Mouse (Mus musculus) megakaryocyte-erythroid progenitor cell, adult 5-6 weeks (primary cell): Measurements from ENCODE around the gene Mospd2. TPM values are rescaled to one million over a fixed set of nuclear protein-coding genes. Genes with fewer than 3 reads are reported as not detected.

Source experiments
- ATAC-seq: replicated peaks from 2 replicates; pipeline ENCODE4 v1.8.0; 2016; ENCODE audit warnings: mild to moderate bottlenecking, inconsistent platforms; ENCODE audit not compliant: severe bottlenecking, poor library complexity, low FRiP score, low TSS enrichment
- total RNA-seq, 2 experiments: library from RNA; stranded (forward) in 1 of 2; stranded (reverse) in 1 of 2; fragments of 200-1000, 215-1000 nt in 1 of 2; fragments of >200 nt in 1 of 2; fragmentation: Nextera tagmentation in 1 of 2; gene quantifications; 2 replicates each; pipeline ENCODE4 v1.2.3; 2014 to 2017

The Mospd2 gene
- total RNA-seq (2014; fragmentation: Nextera tagmentation) (5.2 and 9.3 TPM in 2 replicates), total RNA-seq (2017) (13.5 and 19.5 TPM in 2 replicates)

DNA sequence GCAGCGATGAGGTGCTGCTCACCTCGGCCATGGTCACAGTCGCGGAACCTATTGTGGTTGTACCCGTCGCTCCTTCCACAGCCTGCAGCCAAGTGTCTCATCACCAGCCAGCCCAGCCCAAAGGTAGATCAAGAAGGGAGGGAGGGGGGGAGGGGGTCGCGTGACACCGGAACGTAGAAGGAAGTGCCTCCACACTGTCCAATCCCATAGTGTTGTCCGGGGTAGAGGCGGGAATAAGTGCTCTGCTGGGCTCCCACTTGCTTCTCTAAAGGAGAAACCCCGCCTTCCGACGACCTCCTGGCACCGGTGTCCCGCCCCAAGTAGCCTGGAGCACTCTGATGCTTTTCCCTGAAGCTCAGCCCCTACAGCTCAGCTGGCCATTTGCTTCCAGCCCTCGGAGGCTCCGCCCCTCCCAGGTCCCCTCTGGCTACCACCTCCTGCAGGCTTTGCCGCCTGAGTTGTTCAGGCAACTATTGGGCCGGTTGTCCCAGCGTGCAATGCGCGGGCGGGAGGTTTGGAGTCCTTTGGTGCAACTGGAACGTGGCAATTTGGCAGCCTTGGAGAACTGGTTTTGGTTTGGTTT is at the start of gene Mospd2, which contains the start of gene Fancb:
TSS of gene Mospd2 (minus strand) at position 183 of the 583 bp plus-strand sequence.
TSS of gene Fancb (plus strand) at position 400 of the 583 bp plus-strand sequence.
- peak; percentile 99 for ATAC-seq

DNA sequence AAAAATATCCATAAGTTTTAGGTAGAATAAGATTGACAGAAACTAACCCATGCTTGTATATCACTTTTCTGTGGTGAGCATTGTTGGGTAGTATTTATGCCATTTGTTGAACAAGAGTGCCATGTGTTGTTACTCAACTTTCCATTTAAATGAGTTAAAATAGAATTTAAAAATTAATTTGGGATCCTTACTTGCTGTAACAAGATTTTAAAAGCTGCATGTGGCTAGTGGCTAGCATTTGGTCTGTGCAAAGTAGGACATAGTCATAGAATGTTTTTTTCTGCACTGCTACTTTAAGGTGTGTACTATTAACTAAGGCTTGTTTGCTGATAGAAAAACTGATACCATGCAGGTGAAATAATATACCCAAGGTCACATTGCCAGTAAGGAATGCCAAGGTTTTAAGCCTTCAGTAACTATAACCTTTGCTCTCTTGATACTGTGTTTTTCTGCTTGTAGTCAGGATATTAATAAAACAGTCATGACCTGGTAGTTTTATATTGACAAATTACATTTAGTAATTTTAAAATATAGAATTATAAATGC is 24.7 kb upstream of the Mospd2 start, which contains the start of gene Gm17604:
TSS of gene Gm17604 (minus strand) at position 51 of the 546 bp plus-strand sequence.
- no peak for ATAC-seq

DNA sequence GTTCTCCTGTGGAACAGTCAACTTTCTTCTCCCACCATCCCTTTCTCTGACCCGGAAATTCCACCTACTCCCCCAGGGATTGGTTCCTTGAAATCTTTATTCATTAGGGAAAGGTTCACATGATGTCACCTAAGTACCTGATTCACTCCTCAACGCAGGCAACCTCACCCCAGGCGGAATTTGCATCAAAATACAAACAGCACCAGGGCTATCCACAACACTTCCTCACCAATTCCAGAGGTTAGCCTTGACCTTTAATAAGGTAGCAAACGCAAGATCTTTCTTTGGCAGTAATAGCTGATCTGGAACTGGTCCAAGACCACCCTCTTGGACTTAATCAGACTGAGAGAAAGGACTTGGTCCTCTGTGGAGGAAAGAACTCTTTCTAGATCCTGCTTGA is 23.0 kb upstream of the Mospd2 start:
- no peak for ATAC-seq

DNA sequence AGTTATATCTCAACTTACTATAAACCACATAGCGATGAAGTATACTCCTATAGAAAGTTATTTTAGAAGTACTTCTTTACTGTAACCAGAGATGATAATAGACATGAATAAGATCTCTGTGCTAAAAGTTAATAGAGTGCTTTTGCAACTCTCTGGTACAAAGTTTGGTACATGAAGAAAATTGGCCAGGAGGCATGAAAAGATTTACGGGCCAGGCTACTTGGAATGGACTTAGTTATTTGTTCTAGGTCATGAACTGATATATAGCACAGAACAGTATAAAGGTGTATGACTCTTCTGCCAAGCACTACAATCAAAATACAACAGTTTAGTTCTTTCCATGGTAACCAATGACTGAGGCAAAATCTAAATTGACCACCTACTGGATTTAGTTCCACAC is 1.3 kb downstream of the Mospd2 start:
- no peak for ATAC-seq

DNA sequence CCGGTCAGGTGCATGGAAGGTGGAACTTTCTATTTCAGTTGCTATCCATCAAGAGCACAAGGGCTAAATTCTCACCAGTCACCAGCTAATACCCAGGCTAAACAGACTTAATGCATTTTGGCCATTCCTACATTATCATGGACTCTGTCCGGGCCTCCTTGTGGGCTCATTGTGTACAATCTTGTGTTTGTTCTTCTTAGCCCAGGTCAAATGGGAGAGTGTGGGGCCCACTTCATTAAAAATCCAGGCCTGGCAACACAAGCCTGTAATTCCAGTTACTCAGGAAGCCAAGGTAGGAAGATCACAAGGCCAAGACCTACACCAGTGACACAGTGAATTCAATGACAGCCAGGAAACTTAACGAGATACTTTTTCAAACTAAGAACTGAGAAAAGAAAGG is 9.0 kb downstream of the Mospd2 start:
- ATAC-seq, result no peak

DNA sequence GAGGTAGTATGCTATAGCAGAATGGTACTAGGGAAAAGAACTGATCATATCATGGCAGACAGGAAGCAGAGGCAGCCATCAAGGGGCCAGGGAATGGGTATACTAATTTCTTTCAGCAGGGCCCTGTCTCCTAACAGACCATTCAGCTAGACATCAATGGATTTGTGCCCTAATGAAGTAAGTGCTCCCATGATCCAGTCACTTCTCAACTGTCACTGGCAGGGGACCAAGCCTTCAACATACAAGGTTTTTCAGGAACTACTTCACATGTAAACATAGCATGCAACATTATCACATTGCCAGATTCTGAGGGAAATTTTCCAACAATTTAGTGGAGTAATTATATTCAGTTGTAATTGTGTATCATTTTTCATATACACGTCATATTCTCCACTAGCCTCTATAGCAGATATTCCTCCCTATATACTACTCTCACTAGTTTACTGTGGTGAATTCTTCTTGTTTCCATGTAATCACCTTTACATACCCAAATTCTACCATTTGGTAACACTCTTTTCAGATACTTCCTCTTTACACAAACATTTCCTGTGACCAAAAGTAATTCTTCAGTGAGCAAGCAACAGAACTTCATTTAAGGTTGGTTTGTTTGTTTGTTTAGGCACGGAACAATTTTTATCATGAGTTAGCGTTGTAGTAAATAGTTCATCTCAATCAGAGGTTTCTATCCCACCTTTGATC is 14.3 kb downstream of the Mospd2 start:
- ATAC-seq, result no peak

DNA sequence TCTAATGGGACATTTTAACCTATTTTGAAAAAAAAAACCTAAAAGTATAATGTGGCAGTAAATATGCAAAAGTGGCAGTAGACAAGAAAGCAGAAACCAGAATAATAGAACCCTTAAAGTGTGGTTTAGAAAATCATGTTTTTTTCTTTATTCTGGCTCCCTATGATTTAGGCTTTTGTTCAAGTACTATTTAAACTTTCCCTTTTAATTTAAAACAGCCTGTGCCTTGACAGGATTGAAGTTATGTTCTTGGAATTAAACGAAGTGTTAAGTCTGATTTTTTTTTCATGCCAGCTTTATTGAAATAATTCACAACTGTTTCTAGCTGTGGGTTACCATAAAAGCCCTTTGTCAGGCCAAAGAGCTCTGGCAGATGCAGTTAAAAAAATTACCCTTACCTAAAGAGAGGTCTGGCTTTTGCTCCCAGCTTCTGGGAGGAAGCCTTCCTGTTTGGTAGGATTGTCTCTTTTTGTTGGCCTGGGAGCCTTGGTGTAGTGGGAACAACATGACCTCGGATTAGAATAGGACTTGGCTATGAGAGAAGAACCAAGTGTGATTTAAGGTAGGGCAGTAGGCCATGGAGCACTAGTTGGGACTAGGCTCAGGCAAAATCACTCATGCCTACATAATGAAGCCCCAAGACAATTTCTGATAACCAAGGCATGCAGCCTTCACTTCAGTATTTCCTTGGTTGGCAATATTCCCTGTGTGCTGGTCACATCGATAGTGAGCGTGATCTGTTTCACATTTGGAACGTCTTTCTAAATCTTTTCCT is 27.4 kb downstream of the Mospd2 start:
- no peak for ATAC-seq

DNA sequence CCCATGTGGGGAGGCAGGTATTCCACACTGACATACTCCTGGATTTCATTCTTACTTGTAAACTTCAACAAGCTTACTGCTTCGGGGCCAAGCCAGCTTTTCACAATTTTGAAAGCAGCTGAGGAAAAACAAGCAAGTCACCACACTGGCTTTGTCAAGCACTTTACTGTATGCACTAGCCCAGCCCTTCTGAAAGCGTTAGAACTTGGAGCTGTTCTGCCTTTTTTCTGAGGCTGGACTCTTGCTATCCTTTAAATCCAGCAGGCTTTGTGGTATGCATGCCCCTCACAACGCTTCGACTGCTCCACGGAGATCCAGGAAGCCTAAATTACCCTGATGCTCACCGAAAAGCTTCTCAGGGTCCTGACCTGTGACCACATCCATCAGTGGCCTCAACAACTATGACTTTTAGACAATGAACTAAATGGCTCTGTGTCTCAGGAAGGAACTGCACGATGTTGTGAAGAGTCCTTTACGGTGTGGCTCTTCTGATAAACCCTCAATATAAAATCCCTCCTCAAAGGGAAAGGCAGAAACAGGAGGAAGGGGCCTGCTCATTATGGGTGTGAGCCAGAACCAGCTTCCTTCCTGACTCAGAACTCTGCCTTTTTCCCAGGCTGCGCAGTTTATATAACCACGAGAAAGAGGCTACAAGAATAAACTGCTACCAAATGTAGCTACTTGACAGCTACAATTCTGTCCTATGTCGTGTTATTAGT is 28.2 kb downstream of the Mospd2 start:
- ATAC-seq, result no peak

DNA sequence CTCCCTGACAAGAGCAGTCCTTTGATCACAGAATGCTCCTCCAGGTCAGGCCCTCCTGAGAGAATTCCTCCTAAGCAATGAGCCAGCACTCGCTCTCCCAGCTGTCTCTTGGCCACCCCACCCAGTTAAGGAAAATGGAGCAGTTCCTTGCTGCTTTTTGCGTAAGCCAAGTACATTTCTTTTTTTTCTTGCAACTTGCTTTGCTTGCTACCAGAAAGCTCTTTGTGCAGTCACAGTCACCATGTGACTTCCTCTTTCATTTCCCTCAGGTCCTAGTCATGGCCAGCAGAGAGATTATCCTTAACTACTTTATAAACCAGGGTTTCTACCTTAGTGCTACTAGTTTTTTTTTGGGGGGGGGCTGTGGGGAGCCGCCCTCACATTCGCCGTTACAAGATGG is 38.6 kb downstream of the Mospd2 start:
- ATAC-seq, result no peak

DNA sequence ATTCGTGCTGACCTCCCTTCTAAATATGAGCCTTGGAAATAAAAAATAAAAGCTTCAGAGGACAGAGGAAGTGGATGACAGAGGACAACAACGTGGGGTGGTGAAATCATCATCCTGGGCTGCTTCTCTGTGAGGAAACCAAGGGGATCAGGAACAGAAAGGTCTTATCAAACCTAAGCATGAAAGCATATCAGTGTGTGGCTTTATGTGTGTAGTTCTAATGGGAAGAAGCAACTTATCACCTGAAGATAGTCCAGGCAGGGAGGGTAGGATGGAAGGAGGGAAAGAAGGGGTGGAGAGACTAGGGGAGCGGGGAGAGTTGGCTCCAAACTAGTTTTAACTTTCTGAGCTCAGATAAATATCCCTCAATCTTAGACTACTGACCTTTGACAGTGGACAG is 67.2 kb downstream of the Mospd2 start:
- ATAC-seq, result no peak

DNA sequence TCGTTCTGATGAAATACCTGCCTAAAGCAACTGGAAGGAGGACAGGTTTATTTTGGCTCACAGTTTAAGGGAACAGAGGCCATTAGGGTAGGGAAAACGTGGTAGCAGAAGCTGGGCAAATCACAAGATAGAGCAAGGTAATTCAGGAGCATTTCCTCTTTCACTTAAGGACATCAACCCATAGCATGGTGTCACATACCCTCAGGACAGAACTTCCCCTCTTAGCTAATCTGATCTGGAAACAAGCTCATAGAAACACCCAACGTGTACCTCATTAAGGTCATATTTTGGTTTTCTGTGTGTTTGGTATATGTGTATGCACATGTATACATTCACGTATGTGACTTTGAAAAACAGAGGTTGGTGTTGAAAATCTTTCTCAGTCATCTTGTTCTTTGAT is 68.0 kb downstream of the Mospd2 start:
- no peak for ATAC-seq

DNA sequence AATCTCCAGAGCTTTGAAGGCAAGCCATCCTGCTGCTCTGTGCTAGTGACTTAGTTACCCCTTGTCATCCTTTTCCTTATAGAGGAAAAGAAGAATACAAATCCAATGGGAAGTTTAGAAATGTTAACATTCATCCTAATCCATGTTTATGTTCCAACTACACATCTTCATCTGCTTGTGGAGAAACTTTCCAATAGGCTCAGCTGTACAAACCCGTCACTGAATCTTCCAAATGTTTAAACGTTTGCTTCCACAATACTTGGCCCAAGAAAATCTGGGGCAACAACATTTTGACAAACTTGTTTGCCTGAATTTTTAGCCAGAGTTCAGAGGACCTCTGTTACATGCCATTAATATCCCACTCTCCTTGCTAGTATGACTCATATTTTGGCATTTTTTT is 78.3 kb downstream of the Mospd2 start:
- ATAC-seq, result no peak

DNA sequence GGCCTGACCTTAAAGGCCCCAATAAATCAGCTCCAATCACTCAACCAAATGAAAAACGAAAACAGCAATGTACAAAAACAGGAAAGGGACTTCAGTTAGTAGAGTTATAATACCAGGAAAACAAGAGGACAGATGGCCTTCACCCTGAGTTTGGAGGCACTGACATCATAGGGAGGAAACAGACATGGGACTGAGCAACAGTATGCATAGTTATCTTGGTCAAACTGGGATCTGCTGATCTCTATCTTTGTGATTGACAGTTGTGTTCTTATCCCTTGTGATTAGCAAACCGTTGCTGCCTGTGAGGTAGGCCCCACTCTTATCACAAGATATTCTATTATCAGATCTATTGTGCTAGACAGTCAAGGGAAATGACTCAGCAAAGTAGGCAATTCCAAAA is 80.4 kb downstream of the Mospd2 start:
- no peak for ATAC-seq

DNA sequence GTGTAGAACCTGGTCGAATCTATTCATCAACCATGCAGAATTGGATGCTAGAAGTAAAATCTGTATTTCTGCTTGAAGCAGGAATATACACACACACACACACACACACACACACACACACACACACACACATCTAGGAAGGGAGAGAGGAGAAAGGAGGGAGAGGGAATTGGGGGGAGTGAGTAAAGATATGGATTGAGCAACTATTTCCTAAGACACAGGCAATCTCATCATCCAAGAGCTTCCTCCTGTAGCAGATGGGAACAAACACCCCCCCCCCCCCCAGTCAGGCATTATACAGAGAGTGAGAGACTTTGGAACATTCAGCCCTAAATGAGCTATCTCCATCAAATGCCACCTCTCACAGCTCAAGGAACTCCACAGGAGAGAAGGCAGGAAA is 93.9 kb downstream of the Mospd2 start:
- no peak for ATAC-seq

Other genes starting within 250 kb of the Mospd2 start
- 5.4 and 9.7 TPM in 2 replicates for gene Fancb, start 217 bp upstream of the Mospd2 start, total RNA-seq (2014; fragmentation: Nextera tagmentation)
- 5.2 and 14.7 TPM in 2 replicates for gene Fancb, start 217 bp upstream of the Mospd2 start, total RNA-seq (2017)
- not detected in 2 replicates for gene Gm17604, start 24.5 kb upstream of the Mospd2 start, total RNA-seq (2014; fragmentation: Nextera tagmentation)
- not detected in 2 replicates for gene Gm17604, start 24.5 kb upstream of the Mospd2 start, total RNA-seq (2017)